Mouse (Mus musculus) megakaryocyte progenitor cell, adult 5-6 weeks (primary cell): Measurements from ENCODE around the gene Mrpl22. TPM values are rescaled to one million over a fixed set of nuclear protein-coding genes. Genes with fewer than 3 reads are reported as not detected.
"Not testable (repeated sequence)": the region's sequence is repeated elsewhere in the genome, so short reads cannot be mapped to it uniquely, and the experiment has no call there.

Experiments used
- ATAC-seq: replicated peaks from 2 replicates; pipeline ENCODE4 v1.8.0; 2016; ENCODE audit warnings: mild to moderate bottlenecking, moderate TSS enrichment, inconsistent platforms; ENCODE audit not compliant: poor library complexity
- total RNA-seq, 2 experiments: library from RNA; stranded (forward) in 1 of 2; stranded (reverse) in 1 of 2; fragments of 157-497, 149-512 nt in 1 of 2; fragments of 200-1000 nt in 1 of 2; gene quantifications; 2 replicates each; pipeline versions ENCODE4 v1.2.3 to v1.2.4; 2015 to 2017

Gene Mrpl22
- total RNA-seq, 2 experiments from 2014 or later = 52.2 to 76.5 TPM

DNA sequence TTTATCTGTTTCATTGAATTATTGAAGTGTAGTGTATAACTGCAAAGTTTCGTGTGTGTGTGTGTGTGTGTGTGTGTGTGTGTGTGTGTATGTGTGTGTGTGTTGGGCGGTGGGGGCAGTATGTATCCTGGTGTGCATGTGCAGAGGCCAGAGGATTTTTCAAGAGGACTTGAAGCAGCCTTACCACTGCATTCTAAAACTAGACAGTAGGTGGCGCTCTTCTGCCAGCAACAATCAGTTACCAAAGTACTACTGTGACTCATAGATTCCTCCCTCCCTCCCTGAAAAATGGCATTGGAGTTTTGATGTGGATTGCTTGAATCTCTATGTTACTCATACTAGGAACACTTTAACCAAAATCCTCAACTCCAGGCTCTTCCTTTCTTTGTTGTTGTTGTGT, 8.1 kb downstream of the Mrpl22 start:
- ATAC-seq = peak; percentile 93

DNA sequence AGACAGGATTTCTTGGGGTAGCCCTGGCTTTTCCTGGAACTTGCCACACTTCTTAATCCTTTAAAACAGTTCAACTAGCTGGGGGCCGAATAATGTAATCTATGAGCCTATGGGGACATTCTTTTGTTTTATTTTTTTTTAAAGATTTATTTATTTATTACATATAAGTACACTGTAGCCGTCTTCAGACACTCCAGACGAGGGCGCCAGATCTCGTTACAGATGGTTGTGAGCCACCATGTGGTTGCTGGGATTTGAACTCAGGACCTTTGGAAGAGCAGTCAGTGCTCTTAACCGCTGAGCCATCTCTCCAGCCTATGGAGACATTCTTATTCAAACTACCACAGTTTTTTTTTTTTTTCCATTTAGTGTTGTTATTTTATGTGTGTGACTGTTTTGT, 8.5 kb downstream of the Mrpl22 start:
- ATAC-seq = not testable (repeated sequence)

DNA sequence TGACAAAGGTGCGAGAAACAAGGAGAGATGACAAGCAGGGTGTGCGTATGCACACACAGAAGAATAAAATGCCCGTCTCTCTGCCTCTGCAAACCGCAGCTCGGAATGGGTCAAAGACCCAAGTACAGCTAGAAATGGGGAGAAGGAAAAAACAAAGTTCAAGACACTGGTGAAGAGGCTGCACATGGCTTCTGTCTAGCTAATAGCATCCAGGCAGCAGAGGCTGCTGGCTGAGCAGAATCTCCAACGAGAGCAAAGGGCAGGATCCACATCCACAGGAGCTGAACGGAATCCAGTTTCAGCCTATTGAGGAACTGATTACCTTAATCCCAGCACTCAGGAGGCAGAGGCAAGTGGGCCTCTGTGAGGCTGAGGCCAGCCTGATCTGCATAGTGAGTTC, 9.3 kb downstream of the Mrpl22 start:
- ATAC-seq = no peak

DNA sequence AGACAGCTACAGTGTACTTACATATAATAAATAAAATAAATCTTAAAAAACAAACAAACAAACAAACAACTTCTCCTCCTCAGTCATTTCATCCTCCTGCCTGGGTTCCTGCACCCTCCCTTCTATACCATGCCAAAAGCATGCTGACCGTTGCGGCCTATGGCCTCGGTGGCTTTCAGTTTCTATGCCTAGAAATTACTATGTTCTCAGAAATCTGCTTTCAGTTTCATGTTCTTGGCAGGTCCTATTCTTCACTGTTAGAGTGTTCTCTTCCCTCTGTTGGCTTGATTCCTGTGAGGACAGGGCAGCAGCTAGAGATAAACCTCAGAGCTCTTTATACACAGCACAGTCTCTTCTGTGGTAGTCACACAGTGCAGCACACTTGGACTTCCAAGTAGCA, 12.1 kb downstream of the Mrpl22 start:
- peak; percentile 59 for ATAC-seq

DNA sequence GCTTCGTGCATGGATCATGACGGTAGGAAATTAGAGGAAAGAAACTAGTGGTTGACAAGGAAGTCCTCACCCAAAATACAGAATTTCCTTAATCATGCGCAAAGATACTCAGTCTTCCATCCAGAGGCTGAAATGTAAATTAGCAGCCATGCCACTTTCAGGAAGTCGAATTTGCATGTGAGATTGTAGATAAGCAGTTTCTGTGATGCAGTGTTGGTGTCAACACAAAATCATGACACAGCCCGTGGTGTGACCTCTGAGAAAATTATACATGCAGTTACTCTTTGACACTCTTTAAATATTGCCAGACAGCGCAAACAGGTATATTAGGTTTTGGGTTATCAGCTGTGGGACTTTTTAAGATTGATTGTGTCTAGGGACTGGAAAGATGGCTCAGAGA, 18.2 kb downstream of the Mrpl22 start:
- no peak for ATAC-seq

DNA sequence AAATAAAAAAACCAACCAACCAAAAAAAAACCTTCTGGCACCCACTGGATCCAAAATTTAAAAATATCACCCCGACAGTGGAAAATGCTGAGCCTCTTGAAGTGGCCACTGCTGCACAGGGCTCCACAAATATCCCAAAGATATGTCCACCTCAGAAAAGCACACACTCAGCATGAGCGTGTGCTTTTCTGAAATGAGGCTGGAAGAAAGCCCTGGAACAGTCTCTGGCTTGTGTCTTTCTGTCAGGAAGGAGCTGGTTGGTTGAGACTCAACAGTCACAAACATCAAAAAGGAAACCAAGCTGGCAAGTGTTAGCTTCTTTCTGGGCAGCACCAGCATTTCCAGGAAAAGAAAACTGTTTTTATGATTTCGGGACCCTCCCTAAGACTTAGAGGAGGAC, 21.9 kb downstream of the Mrpl22 start:
- no peak for ATAC-seq

DNA sequence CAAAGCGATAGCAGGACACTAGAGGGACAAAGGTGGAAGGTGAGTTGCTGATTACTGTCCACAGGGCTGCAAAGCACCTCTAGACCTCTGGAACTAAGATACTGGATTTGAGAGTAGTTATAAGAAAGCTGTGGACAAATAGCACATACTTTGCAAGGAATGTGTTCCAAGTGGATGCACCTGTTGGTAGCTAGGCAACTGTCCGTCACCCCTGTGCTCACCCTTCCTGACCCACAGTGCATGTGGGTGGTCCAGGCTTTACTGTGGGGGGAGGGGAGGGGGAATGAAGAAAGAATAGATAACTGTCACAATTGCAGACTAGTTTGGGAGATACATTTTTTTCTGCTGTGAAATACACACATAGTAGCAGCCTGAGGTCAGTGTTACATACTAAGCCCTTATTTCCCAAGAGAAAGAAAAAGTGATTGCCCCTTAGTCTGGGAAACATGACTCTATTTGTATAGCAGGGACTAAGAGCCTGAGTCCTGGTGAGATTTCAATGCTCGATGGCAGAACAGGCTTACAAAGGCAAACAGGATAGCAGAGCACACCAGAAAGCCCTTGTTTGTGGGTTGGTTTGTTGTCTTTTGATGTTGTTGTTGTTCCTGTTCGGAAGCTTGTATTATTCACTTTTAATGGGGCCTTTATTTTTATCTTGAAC, 22.5 kb downstream of the Mrpl22 start:
- no peak for ATAC-seq

DNA sequence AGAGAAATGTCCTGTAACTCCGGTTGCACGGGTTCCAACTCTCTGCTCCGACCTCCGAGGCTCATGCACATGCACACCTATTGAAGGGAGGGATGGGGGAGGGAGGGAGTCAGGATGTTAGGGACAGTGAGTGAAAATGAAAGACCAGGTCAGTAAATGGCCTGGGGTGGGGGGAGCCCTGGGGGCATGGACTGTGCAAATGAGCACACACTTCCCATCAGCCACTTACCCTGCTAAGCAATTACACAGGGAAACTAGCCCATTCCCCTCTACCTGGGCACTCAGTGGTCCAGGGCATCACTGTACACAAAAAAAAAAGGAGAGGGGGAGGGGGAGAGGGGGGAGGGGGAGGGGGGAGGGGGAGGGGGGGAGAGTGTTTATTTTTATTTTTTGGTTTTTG, 27.2 kb downstream of the Mrpl22 start:
- no peak for ATAC-seq

DNA sequence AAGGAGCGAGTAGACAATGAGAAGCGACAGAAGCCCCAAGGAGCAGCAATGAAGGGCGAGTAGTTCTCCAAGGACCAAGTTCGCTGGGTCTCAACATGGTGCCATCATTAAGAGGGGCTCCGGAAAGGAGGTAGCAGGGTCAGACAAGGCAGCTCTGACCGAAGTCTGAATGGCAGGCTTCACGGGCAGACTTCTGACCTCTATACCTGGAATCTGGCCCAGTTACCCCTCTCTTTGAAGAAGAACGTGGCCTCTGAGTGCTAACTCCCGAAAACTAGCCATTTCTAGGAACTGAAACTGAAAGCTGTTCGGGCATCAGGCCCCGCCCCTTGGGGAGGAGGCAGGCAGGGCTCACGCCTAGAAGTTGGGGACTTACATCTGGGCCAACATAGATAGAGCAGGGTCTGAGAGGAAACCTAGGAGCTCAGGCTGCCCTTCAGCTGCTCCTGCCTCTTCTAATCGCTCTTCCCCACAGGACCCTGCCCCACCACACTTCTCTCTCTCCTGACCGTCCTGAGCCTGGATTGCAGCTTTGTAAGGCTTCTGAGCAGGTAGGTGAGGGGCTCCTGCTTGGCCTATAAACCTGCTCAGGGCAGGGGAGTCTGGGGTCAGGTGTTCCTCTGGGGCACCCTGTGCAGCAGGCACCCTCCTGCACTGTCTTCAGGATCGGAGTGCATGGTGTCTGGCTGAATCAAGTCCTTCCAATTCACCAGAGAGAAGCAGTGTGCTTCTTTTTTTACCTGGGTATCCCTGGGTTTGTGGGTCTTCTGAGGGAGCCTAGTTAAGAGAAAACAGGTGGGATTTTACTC, 28.0 kb downstream of the Mrpl22 start, which contains the start of the genes Igtp and Irgm2:
TSS of gene Igtp (plus strand) at position 328 of the 809 bp plus-strand sequence.
TSS of gene Irgm2 (plus strand) at position 390 of the 809 bp plus-strand sequence.
- peak; percentile 98 for ATAC-seq

DNA sequence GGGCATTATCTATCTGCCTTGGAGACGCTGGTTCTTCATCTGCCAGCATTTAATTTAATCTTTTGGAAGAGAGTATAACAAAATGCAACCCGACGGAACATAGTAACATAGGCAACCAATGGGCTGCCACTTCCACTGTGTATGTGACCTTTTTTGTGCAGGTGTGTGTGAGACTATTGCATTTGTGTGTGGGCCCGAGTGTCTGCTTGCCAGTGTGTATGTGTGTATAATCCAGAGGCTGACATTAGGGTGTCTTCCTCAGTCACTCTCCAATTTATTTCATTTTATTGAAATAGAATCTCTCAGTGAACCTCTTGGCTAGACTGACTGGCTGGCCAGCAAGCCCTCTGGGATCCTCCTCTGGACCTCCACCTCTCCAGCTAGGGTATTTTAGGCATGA, 28.8 kb downstream of the Mrpl22 start:
- ATAC-seq = no peak

DNA sequence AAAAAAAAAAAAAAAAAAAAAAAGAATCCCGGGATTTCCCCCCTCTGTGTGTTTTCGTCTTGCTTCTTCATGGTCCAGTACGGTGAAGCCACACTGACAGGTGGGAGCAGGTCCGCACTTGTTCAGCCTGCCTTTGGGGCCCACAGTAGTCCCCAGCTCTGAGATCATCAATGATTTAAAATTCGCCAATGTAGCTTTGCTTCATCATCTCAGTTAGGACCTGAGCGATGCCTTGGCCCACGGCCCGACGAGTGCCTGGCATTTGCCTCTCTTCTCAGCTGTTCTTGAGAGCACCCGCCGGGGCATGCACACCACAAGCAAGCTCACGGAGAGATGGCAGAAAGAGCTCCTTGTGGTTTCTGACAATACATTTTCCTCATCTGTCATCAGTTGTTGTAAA, 29.6 kb downstream of the Mrpl22 start:
- ATAC-seq = no peak

DNA sequence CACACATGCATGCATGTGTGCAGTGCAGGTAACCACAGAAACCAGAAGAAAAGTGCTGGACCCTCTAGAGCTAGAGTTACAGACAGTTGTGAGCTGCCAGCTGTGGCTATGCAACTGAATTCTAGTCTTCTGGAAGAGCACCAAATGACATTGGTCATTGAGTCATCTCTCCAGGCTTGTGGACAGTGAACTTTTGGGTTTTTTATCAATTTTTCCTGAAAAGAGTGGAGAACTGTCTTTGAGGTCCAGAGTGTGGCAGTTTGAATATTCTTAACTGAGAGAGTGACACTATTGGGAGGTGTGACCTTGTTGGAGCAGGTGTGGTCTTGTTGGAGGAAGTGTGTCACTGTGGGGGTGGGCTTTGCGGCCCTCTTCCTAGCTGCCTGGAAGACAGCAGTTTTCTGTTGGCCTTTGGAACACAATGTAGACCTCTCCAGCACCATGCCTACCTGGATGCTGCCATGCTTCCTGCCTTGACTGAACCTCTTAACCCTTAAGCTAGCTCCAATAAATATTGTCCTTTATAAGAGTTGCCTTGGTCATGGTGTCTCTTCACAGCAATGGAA, 38.9 kb downstream of the Mrpl22 start:
- no peak for ATAC-seq

DNA sequence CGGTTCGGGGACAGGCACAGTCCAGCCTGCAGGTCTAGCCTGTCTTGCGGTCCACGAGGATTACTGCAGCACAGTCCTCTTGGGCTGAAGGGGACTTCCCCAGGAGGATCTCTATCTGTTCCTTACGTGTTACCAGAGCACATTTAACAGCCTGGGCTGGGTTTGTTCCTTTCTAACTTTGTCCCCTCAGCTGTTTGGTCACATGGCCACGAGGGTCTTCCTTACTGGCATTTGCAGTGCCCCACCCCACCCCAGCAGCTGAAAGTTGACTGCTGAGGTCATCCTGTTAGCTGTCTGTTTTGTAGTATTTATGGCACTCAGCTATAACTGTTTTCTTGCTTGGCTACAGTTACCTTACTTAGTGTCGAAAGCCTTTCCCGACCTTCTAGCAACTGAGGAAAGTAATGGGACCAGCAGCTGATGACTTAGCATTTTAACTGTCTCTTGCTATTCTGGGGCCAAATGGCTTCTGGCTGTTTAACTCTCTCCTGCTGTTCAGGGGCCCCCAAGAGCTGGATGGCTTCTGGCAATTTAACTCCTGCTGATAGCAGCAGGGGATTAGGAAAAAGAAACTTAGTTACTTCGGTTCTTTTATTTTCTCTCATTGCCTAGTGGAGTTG, 39.7 kb downstream of the Mrpl22 start:
- ATAC-seq = peak; percentile 24

DNA sequence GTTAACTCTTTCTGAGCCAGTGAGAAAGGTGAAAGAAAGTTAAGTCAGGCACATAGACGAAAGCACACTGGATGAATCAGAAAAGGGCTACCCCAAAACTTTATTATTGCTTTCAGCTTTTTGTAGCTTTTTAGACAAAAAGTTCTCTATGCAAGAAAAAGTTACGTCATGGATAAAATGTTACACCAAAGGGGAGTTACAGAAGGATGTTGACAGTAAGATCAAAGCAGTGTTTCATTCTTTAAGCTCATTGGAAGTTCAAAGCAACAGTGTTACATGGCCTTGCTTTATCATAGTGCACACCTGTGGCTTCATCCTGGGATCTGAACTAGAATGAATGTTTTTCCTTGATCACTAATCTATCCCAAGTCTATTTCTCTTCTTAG, 40.2 kb downstream of the Mrpl22 start:
- ATAC-seq = no peak

DNA sequence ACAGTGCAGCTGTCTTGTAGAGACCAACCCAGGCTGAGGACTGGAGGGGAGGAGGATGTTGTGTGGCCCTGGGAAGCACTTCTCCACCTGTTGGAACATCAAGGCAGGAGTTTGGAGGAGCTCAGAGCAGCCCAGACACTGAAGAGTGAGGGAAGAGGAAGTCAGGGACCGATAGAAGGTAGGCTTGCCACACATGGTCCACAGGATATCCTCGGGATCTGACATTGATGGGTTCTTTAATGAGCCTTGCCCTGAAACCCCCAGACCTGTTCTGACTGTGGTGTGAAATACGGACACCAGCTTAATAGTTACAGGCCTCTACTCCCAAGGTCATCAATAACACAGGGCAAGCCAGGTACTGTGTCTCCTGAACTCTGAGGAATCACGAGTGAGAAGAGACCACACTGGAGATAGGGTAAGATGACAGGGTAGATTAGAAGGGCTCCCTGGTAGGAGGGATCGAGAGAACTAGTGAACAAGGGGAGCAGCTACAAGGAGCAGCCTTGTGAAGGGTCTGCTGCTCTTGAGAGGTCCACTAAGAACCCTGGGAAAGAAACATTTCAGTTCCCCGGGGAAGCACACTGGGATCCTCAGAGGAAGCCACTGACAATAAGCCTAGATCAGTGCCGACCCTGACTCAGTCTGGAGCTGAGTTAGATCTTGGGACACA, 42.3 kb downstream of the Mrpl22 start:
- no peak; the same call in 1 of the 2 replicates for ATAC-seq

DNA sequence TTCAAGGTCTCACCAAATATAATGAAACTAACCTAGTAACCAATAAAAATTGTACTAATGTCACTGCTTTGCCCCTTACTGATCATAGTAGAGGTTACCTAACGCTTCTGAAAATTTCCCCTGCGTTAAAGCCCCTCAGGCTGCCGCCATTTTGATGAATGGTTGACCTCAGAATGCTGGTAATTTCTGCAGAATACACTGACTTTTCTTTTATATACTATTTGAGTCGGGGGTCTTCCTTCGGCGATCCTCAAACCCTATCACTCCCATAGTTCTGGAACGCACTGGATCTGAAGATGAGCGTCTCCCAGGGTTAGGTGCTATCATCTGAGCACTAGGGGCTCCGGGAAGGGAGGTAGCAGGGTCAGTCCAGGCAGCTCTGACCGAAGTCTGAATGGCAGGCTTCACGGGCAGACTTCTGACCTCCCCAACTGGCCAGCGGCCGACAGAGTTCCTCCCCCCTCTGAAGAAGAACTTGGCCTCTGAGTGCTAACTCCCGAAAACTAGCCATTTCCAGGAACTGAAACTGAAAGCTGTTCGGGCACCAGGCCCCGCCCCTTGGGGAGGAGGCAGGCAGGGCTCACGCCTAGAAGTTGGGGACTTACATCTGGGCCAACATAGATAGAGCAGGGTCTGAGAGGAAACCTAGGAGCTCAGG, 43.1 kb downstream of the Mrpl22 start:
- ATAC-seq = peak; percentile 90

DNA sequence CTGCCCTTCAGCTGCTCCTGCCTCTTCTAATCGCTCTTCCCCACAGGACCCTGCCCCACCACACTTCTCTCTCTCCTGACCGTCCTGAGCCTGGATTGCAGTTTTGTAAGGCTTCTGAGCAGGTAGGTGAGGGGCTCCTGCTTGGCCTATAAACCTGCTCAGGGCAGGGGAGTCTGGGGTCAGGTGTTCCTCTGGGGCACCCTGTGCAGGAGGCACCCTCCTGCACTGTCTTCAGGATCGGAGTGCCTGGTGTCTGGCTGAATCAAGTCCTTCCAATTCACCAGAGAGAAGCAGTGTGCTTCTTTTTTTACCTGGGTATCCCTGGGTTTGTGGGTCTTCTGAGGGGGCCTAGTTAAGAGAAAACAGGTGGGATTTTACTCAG, 43.6 kb downstream of the Mrpl22 start:
- not testable (repeated sequence) for ATAC-seq

DNA sequence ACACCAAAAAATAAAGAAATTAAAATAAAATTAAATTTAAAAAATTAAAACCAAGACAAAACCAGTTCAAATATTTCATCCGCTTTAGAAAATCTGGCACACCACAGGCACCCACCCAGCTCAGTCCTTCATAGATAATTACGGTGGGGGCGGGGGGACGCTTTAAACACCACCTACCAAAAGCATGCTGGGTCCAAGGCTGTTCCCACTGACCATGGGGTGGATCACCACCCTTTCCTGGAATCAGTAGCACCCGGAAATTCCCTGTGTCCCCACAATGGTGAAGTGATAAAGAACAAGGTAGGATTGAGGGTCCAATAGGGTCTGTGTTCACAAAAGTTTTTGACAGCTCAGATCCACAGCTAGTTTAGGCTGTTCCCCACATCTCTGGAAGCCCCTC, 44.4 kb downstream of the Mrpl22 start:
- no peak for ATAC-seq

DNA sequence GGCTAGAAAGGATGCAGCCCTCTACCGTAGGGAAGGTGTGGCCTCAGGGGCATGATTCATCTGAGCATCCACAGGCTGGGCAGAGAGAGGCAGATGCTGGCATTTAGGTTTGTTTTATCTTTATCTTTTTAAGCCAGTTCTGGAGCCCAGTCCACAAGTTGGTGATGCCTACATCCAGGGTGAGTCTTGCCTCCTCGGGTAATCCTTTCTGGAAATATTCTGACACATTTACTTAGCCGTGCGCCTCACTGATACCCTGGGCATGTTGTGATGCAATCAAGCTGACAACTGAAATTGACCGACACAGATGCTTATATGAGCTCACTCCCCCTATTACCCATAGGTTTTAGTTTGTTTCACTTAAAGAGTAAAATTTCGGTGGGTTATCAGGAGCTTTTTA, 45.4 kb downstream of the Mrpl22 start:
- ATAC-seq = no peak

DNA sequence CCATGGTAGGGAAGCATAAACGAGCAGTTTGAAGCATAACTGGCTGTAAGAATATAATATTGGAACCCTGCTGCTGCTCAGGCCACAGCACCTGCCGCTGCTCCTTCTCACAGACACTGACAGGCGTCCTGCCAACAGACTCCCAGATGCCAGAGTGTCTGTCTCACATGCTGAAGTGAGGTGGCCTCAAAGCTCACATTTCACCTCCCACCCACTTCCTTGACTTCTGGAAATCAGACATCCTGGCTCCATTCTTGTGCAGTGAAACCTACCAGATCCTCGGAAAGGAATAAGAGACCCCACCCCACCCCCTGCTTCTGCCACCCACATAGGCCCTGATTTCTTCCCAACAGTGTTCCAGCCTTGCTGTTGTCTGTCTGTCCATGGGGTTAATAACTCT, 52.3 kb downstream of the Mrpl22 start:
- no peak for ATAC-seq

DNA sequence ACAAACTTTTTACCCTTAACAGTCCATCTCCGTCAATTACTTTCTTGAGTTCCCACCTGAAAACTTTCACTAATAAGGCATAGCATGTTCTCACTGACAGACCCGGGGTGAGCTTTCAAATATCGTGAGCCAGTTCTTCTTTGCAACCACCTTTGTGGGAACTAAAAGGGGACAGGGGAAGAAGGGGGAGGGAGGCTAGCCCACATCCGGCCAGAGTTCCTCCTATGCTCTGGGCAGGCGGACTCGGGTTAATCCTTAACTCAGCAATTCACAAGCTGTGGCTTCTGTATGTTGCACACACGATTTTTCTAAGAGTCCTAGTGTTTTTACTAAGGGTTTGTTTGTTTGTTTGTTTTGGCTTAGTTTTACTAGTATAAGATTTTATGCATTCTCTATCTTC, 52.9 kb downstream of the Mrpl22 start:
- ATAC-seq = peak; percentile 74
